Mouse (Mus musculus) liver, embryonic 18 days (tissue): ENCODE data around the gene Irgc1. TPM values are rescaled to one million over a fixed set of nuclear protein-coding genes. Genes with fewer than 3 reads are reported as not detected.

Experiments used
- polyA plus RNA-seq: library from polyadenylated mRNA; depleted of rRNA; stranded (reverse); fragments of >200 nt; gene quantifications from 2 replicates; pipeline ENCODE4 v1.2.3, GENCODE M21; 2012; rRNA removed

Irgc1 gene
- polyA plus RNA-seq, result 0.03 and 0.04 TPM in 2 replicates

DNA sequence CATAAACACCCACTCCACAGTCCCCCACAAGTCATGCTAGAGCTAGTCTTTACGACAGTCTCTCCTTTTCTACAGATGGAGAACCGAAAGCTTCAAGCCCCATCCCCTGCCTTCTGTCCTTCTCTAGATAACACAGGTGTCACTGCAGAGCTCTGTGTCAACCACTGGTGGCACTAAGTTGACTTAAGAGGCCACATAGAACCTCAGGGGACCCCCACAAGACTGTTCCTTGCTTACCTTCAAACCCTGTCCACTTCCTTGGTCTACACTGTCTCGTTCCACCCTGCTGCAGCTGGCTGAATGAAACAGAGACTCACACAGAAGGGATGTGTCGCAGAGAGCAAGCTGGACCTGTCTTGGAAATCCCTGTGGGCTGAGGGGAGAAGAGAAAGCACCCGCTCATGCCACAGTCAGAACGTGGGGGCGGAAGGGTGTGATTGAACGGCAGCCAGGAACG, at the start of gene Irgc1:
Gene Irgc1 (minus strand): TSS at position 443 of the 457 bp plus-strand sequence.

GRCm38 (mm10) chr7:24481474-24482207, 29.5 kb upstream of the Irgc1 start, which contains the start of gene Cadm4:
Gene Cadm4 (plus strand): TSS chr7:24482023.

DNA sequence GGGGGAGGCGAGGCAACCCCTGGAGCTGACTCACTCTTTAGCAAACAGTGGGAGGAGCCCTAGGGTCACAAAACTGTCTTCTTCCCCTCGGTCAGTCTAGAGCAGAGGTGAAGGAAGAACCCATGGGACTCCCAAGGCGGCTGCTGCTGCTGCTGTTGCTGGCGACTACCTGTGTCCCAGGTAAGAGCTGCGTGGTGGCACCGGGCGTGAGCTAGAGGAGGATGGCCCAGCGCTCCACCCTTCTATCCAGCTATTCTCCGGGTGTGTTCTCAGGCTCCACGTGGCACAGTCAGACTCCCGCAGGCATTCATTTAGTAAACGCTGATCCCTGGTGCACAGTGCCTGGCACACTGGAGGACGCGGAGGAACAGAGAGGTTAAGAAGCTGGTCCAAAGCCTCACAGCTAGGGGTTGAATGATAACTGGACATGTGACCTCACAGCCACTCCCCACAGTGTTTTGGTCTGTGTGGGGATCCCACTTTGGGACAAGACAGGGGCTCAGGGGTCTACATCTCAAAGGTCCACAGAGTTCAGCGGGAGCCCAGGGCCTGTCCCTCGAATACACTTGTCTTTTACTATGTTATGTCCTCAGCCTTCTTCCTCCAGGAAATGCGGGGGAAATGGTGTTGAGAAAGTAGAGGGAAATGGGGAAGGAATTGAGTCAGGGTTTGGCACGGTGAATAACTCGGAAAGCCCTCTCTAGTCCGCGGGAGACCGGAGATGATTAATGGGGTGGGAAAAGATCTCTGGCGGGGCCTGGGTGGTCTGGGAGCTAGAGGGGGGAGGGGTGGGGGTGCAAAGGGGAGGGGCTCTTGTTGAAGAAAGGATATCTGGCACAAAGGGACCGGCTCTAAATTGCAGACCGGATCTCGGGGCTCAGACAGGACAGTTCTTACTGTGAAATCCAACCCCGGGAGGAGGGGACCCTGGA, 10.6 kb upstream of the Irgc1 start, which contains the start of gene Plaur:
Gene Plaur (plus strand): TSS at position 97 of the 932 bp plus-strand sequence.

DNA sequence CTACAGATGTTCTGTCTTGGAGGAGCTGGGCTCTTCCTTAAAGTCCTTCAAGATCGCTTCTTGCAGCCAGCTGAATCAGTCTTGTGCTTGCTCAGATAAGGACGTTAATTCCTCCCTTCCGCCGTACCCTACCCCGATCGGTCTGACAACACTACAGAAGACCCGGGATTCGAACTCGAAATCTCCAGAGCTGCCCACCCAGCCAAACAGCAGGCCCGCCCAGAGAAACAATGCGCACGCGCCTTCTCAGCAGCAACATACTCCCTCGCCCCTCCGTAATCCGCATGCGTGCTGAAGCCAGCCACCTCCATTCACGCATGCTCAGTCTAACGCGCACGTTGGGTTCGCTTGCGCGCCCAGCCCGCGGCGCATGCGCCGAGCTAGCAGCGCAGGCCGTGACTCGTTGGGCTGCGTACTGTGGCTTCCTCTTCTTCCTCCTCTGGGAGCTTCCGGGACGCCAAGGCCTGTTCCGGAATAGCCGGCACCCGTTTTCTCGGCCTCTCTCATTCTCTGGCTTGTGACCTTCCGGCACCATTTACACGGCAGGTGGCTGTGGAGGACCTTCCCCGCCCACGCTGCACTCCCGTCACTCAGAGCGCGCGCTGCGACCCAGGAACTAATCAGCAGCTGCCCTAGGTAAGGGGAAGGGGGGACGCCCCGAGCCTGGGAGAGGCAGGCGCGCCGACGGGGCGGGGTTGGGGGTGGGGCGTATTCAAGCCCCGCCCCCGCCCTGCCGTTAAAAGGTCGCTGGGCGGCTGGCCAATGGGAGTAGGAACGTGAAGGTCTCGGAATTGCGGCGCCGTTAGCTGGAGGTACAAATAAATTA, 52.6 kb downstream of the Irgc1 start, which contains the start of gene Smg9:
Gene Smg9 (plus strand): TSS at position 364 of the 826 bp plus-strand sequence.

Other genes with a start within 250 kb of the Irgc1 start
- gene Zfp111, start 240.9 kb downstream of the Irgc1 start, polyA plus RNA-seq, result 0.79 and 0.87 TPM in 2 replicates
- 1.1 and 1.2 TPM in 2 replicates for gene Zfp109, start 214.7 kb downstream of the Irgc1 start, polyA plus RNA-seq
- gene Zfp108, start 197.5 kb downstream of the Irgc1 start, polyA plus RNA-seq, result 0.41 and 0.48 TPM in 2 replicates
- 0.96 and 1.1 TPM in 2 replicates for gene Zfp93, start 181.9 kb downstream of the Irgc1 start, polyA plus RNA-seq
- 1.8 and 1.9 TPM in 2 replicates for gene Zfp61, start 151.1 kb downstream of the Irgc1 start, polyA plus RNA-seq
- 1.8 and 1.9 TPM in 2 replicates for gene Zfp94, start 135.6 kb downstream of the Irgc1 start, polyA plus RNA-seq
- 0.04 and 0.06 TPM in 2 replicates for gene Tescl, start 118.4 kb downstream of the Irgc1 start, polyA plus RNA-seq
- not detected in 2 replicates for gene Lypd5, start 103.1 kb downstream of the Irgc1 start, polyA plus RNA-seq
- gene Kcnn4, start 82.0 kb downstream of the Irgc1 start, polyA plus RNA-seq, result 42.8 and 43.8 TPM in 2 replicates
- 13.1 and 17.8 TPM in 2 replicates for gene Smg9, start 52.7 kb downstream of the Irgc1 start, polyA plus RNA-seq
- gene Plaur, start 10.2 kb upstream of the Irgc1 start, polyA plus RNA-seq, result 11.9 and 15.2 TPM in 2 replicates
- gene Cadm4, start 29.7 kb upstream of the Irgc1 start, polyA plus RNA-seq, result 0.46 and 0.55 TPM in 2 replicates
- 2.6 and 3.1 TPM in 2 replicates for gene Zfp428, start 54.7 kb upstream of the Irgc1 start, polyA plus RNA-seq
- not detected in 2 replicates for gene AC161166.1, start 60.2 kb upstream of the Irgc1 start, polyA plus RNA-seq
- gene Irgq, start 78.4 kb upstream of the Irgc1 start, polyA plus RNA-seq, result 2.9 and 3.0 TPM in 2 replicates
- 0.06 and 0.13 TPM in 2 replicates for gene Pinlyp, start 93.8 kb upstream of the Irgc1 start, polyA plus RNA-seq
- 18.1 and 22.4 TPM in 2 replicates for gene Xrcc1, start 94.0 kb upstream of the Irgc1 start, polyA plus RNA-seq
- gene Ethe1, start 135.2 kb upstream of the Irgc1 start, polyA plus RNA-seq, result 19.2 and 23.2 TPM in 2 replicates
- gene Zfp575, start 135.3 kb upstream of the Irgc1 start, polyA plus RNA-seq, result 0.02 and 0.05 TPM in 2 replicates
- 1.6 and 1.8 TPM in 2 replicates for gene Phldb3, start 158.5 kb upstream of the Irgc1 start, polyA plus RNA-seq
- gene Lypd3, start 184.3 kb upstream of the Irgc1 start, polyA plus RNA-seq, result 0.01 and 0.02 TPM in 2 replicates
- not detected in 2 replicates for gene Tex101, start 224.4 kb upstream of the Irgc1 start, polyA plus RNA-seq